Mouse (Mus musculus) spleen, adult 2 months (tissue): ENCODE data around the gene Rassf2. TPM values are rescaled to one million over a fixed set of nuclear protein-coding genes. Genes with fewer than 3 reads are reported as not detected.

Source experiments
- DNase-seq, 2 experiments: peaks; one replicate each; pipeline versions ENCODE4 v3.0.0 to v3.0.0-alpha.2; 2012 to 2021; ENCODE audit warnings: low spot score in 2 of 2, low read depth in 1 of 2
- H3K27ac ChIP-seq: fragments of 200-500 bp; 2 replicates; pipeline ENCODE4 v1.5.1; 2012; ENCODE audit warnings: low read length, inconsistent platforms; ENCODE audit not compliant: insufficient read depth
- H3K27me3 ChIP-seq: fragments of 200-500 bp; 2 replicates; pipeline ENCODE4 v1.6.1; 2012; ENCODE audit warnings: mild to moderate bottlenecking, moderate library complexity, low read length, inconsistent platforms; ENCODE audit not compliant: control insufficient read depth, insufficient read depth
- H3K36me3 ChIP-seq: fragments of 200-500 bp; 2 replicates; pipeline ENCODE4 v1.6.1; 2012; ENCODE audit warnings: mild to moderate bottlenecking, low read length, inconsistent platforms; ENCODE audit not compliant: control insufficient read depth, insufficient read depth
- H3K4me1 ChIP-seq: fragments of 200-500 bp; 2 replicates; pipeline ENCODE4 v1.6.1; 2011; ENCODE audit warnings: inconsistent platforms; ENCODE audit not compliant: control insufficient read depth, insufficient read depth, insufficient read length
- H3K4me3 ChIP-seq: fragments of 200-500 bp; 2 replicates; pipeline ENCODE4 v1.5.1; 2011; ENCODE audit warnings: mild to moderate bottlenecking, inconsistent platforms; ENCODE audit not compliant: insufficient read depth, insufficient read length; ENCODE audit errors: extremely low read depth
- CTCF ChIP-seq: fragments of 200-500 bp; IDR thresholded peaks from 2 replicates; pipeline ENCODE4 v1.5.1; 2011; ENCODE audit warnings: mild to moderate bottlenecking, inconsistent platforms; ENCODE audit not compliant: insufficient read depth, insufficient read length, insufficient replicate concordance; ENCODE audit errors: extremely low read depth
- POLR2A ChIP-seq: fragments of 200-500 bp; IDR thresholded peaks from 2 replicates; pipeline ENCODE4 v1.6.1; 2011; ENCODE audit warnings: low read depth, low read length, inconsistent platforms
- WGBS: fragments of 180-500 bp; shearing (Covaris S2); methylation state at CpG from one replicate; pipeline ENCODE4 v1.1.7; 2018; 5-methylcytosine and 5-hydroxymethylcytosine counted together
- polyA plus RNA-seq: library from polyadenylated mRNA; depleted of rRNA; stranded (reverse); fragments of >200 nt; gene quantifications from 2 replicates; pipeline ENCODE4 v1.2.3, GENCODE M21; 2012

Rassf2 gene
- polyA plus RNA-seq, 1 experiment: 70.2 TPM

DNA sequence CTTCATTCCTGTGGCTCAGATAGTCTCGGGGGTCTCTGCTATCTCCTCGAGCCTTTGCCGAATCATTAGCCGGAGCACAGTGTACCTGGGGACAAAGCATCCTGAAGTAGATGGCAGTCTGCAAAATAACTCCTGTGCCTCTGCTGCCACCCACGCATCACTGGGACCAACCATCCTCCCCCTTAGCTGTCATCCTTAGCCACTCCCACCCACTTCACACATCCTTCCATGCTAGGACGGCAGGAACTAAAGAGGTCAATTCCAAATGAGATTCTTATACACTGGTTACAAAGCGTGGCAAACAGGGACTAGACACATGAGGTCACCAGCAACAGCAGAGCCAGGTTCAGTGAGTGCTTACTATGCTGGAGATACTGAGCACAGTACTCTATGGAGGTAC lies 33.7 kb downstream of the Rassf2 start:
- Histone ChIP-seq H3K27ac (no peak overlapping the region), H3K27me3 (no peaks in the 10 kb centered on the region), H3K4me1 (peaks cover 14% of the 10 kb centered on the region; the same call in 1 of the 2 replicates), H3K4me3 (no peak overlapping the region), H3K36me3 (peaks cover 40% of the 10 kb centered on the region)
- TF ChIP-seq POLR2A (no peak), CTCF (no peak)
- 87% methylated on average over 7 of the region's 7 CpGs for WGBS
- DNase-seq: no peak

DNA sequence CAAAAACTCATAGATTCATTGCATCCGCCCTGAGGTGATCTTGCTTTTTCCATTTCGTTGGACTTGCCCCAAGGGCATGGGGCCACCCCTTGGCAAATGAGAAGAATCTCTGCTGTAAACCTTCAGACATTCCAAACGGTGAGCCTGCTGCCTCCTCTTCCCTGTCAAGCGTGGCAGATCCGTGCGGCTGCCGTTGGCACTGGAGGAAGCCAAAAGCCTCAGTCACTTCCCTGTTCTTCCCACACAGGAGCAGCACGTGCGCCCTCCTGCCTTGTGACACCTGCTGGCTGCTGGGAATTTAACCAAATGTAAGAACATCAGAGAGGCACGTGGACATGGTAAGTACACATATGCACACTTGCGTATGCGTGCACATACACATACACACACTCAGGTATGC lies 34.3 kb downstream of the Rassf2 start:
- TF ChIP-seq POLR2A (no peak), CTCF (no peak)
- 72% methylated on average over 12 of the region's 12 CpGs for WGBS
- H3K27ac ChIP-seq: no peak overlapping the region
- H3K27me3 ChIP-seq: no peaks in the 10 kb centered on the region
- no peak for DNase-seq
- H3K4me1 ChIP-seq: peaks cover 14% of the 10 kb centered on the region; the same call in 1 of the 2 replicates
- peaks cover 37% of the 10 kb centered on the region for H3K36me3 ChIP-seq
- H3K4me3 ChIP-seq: no peak overlapping the region

DNA sequence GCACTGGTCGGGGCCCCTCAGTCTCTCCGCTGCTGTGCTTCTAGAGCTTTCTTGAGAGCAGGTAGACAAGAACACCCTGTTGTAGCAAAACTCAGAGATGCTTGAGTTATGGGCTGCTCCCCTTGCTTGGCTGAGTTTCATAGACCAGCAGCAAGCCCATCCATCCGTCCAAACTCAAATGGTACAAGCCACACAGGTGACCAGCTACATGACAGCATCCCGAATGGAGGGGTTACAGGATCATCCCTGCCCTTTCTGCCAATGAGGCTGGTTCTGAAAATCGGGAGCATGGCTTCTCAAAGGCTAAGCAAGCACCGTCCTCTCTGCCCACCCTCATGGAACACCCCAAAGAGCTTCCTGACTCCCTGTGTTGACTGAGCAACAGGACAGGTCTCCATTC lies 35.1 kb downstream of the Rassf2 start:
- Histone ChIP-seq H3K27me3 (no peaks in the 10 kb centered on the region), H3K27ac (peak overlapping the region; percentile 21; the same call in 1 of the 2 replicates), H3K4me3 (no peak overlapping the region), H3K4me1 (peaks cover 14% of the 10 kb centered on the region; the same call in 1 of the 2 replicates), H3K36me3 (peaks cover 34% of the 10 kb centered on the region)
- WGBS: 84% methylated on average over 6 of the region's 6 CpGs
- no peak for TF ChIP-seq POLR2A
- TF ChIP-seq CTCF: no peak
- no peak for DNase-seq

DNA sequence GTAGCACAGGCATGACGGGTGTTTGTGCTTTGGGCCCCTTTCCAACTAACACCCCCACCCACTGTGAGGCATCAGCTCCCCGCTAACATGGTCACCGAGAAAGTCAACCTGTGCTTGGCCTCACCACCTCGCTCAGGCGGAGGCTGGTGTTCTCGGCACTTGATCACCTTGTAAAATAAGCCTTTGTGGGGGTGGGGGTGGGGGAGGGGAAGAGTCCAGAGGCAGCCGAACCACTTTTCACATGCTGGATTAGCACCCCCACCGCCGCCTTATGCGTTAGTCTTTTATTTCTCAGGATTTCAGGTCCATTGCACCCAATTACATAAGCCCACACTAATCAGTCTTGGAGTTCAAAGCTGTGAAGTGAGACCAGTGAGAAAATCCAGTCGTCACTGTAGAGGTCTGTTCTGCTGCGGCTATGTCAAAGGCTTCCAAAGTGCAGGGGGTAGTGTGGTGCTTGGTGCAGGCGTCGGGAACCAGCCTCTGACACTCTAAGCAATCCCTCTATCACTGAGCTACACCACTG lies 36.4 kb downstream of the Rassf2 start:
- Histone ChIP-seq H3K27me3 (no peaks in the 10 kb centered on the region), H3K4me3 (no peak overlapping the region), H3K4me1 (peaks cover 14% of the 10 kb centered on the region; the same call in 1 of the 2 replicates), H3K36me3 (peaks cover 29% of the 10 kb centered on the region), H3K27ac (peak overlapping the region; percentile 12)
- peak in 1 of 2 experiments; percentile 27 for DNase-seq
- TF ChIP-seq POLR2A (no peak), CTCF (no peak)
- 53% methylated on average over 14 of the region's 14 CpGs for whole genome bisulfite sequencing

DNA sequence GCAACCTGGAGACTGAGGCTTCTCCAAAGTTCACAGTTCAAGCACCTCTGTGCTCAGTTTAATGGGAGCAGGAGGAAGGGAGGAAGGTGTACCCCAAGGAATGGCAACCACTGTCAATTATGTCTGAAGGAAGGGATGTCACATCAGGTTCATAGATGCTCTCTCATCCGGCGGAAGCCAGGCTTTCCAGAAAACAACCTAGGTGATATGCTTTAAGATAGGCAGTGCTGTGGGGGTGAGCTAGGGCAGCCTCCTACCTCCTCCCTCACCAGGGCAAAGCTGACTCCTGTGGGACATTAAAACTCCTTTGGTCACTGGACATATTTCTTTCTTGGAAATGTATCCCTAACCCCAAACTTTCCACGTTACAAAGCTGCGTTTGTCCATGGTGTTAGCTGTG lies 36.9 kb downstream of the Rassf2 start:
- H3K4me3 ChIP-seq: no peak overlapping the region
- H3K27ac ChIP-seq: peak overlapping the region; percentile 12
- no peaks in the 10 kb centered on the region for H3K27me3 ChIP-seq
- peaks cover 26% of the 10 kb centered on the region for H3K36me3 ChIP-seq
- 77% methylated on average over 4 of the region's 4 CpGs for WGBS
- peaks cover 14% of the 10 kb centered on the region; the same call in 1 of the 2 replicates for H3K4me1 ChIP-seq
- TF ChIP-seq CTCF (no peak), POLR2A (no peak)
- DNase-seq: no peak

DNA sequence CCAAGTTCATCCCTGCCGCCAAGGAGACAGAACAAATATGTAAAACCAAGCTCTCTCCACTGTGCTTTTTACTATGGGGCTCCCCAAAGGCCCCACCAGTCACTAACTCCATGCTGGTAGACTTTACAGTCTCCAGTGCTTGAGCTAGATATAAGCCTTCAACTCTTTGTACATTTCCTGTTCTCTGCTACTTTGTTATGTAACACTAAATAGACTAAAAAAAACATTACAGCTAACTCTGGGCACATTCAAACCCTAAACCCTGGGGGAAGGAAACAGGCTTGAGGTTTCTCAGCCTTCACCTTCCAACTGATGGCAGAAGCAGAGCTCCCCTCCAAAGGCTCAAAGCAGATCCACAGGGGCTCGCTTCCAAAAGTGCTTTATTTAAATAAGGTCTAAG lies 37.6 kb downstream of the Rassf2 start:
- Histone ChIP-seq H3K4me1 (peaks cover 14% of the 10 kb centered on the region; the same call in 1 of the 2 replicates), H3K27ac (peak overlapping the region; percentile 64), H3K27me3 (no peaks in the 10 kb centered on the region), H3K4me3 (no peak overlapping the region), H3K36me3 (peaks cover 24% of the 10 kb centered on the region)
- WGBS: 21% methylated on average over 2 of the region's 2 CpGs
- TF ChIP-seq CTCF (no peak), POLR2A (no peak)
- no peak for DNase-seq

DNA sequence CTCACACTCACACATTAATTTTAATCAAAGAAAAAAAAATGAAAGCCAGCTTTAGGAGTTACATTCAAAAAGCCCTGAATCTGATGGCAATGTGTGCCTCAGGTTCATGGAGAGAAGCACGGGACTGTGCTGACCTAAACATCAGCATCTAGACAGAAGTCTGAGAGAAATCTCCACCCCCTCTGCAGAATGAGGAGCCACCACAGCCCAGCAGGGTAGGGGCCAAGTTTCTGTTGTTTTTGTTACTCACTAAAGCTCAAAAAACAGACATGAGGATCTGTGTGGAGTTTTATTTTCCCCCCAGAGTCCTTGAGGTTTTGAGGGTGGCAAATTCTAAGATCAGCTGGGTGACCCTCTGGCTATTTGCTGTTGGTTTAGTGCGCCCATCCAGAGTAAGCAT lies 41.5 kb downstream of the Rassf2 start:
- Histone ChIP-seq H3K27ac (no peak overlapping the region), H3K4me1 (peaks cover 10% of the 10 kb centered on the region; the same call in 1 of the 2 replicates), H3K27me3 (no peaks in the 10 kb centered on the region), H3K4me3 (no peak overlapping the region), H3K36me3 (no peaks in the 10 kb centered on the region)
- TF ChIP-seq POLR2A (no peak), CTCF (no peak)
- DNase-seq: no peak
- 58% methylated on average over 2 of the region's 2 CpGs for WGBS
